Mouse (Mus musculus): ENCODE results near the gene Pou5f1.

- TF ChIP-seq POLR2A (IDR thresholded peaks at IDR 0.05; ENCODE audit: borderline replicate concordance, control insufficient read depth, low read depth, low read length) (peak; percentile 38; the same call in 1 of the 2 replicates), CTCF (IDR thresholded peaks at IDR 0.05; ENCODE audit: control insufficient read depth, insufficient read depth, low read length) (no peak)
Observed at GRCm38 (mm10) chr17:35516652-35517500, 11.1 kb downstream of the Pou5f1 start, which contains the start of the genes Tcf19 and Cchcr1.

Measured in bone marrow, adult 2 months (tissue).